Mouse (Mus musculus): Measurements from ENCODE around the gene Krtap4-1. TPM values are rescaled to one million over a fixed set of nuclear protein-coding genes. Genes with fewer than 3 reads are reported as not detected.
"Not testable (repeated sequence)": the region's sequence is repeated elsewhere in the genome, so short reads cannot be mapped to it uniquely, and the experiment has no call there.

Krtap4-1 gene
- polyA plus RNA-seq (2011; ENCODE audit: insufficient read depth, insufficient read length, low replicate concordance, missing spikeins) = not detected in 2 replicates

DNA sequence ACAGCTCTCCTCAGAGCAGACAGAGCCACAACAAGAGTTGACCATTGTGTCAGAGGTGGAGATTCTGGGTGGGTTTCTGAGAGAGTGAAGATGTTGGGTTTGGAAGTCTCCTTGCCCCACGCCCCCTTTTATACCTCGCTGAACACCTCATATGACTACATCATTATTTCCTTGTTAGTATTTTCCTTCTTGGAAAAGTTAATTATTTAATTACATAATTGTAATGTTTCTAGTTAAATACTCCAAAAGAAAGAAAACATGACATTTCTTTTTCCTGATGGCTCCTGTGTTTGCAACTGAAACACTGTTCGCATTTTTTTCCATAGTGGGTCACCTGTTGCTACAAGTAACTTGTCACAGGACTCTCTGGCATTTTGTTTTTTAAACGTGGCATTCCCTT is at the start of gene Krtap4-1:
TSS of gene Krtap4-1 (minus strand) at position 101 of the 400 bp plus-strand sequence.
- TF ChIP-seq CTCF (IDR thresholded peaks at IDR 0.05; ENCODE audit: control insufficient read depth, insufficient read depth, low read length) = no peak
- TF ChIP-seq POLR2A (IDR thresholded peaks at IDR 0.05; ENCODE audit: borderline replicate concordance, control insufficient read depth, low read depth, low read length) = no peak
- Histone ChIP-seq H3K4me1 (ENCODE audit: control insufficient read depth, insufficient read depth, low read length) (no peaks in the 10 kb centered on the region), H3K4me3 (replicated peaks; ENCODE audit: control insufficient read depth, low read depth, low read length) (no peak within 1 kb of the TSS), H3K27ac (ENCODE audit: control insufficient read depth, insufficient read depth, low read depth, low read length, poor library complexity) (no peak within 1 kb of the TSS)
- 81% methylated on average over 4 of the region's 4 CpGs for WGBS

DNA sequence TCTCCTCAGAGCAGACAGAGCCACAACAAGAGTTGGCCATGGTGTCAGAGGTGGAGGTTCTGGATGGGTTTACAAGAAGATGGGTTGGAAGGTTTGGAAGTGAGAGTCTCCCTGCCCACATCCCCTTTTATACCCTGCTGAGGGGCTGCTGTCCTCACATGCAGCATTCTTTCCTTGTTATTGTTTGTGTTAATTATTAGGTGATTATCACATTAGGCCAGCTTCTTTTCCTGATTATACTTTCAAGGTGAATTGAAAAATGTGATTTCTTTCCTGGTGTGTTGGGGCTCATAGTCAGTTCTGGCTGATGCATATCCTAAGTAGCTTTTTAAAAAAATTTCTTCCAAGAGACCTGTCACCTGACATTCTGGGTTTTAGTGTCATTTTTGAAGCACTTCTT is 37.8 kb upstream of the Krtap4-1 start, which contains the start of gene Krtap4-6:
TSS of gene Krtap4-6 (minus strand) at position 101 of the 400 bp plus-strand sequence.
- Histone ChIP-seq H3K4me1 (ENCODE audit: control insufficient read depth, insufficient read depth, low read length) (no peaks in the 10 kb centered on the region), H3K4me3 (replicated peaks; ENCODE audit: control insufficient read depth, low read depth, low read length) (no peak within 1 kb of the TSS), H3K27ac (ENCODE audit: control insufficient read depth, insufficient read depth, low read depth, low read length, poor library complexity) (no peak within 1 kb of the TSS)
- TF ChIP-seq CTCF (IDR thresholded peaks at IDR 0.05; ENCODE audit: control insufficient read depth, insufficient read depth, low read length) (no peak), POLR2A (IDR thresholded peaks at IDR 0.05; ENCODE audit: borderline replicate concordance, control insufficient read depth, low read depth, low read length) (no peak)

GRCm38 (mm10) chr11:99662802-99663201 is 34.8 kb upstream of the Krtap4-1 start:
- TF ChIP-seq CTCF (IDR thresholded peaks at IDR 0.05; ENCODE audit: control insufficient read depth, insufficient read depth, low read length) (no peak), POLR2A (IDR thresholded peaks at IDR 0.05; ENCODE audit: borderline replicate concordance, control insufficient read depth, low read depth, low read length) (no peak)
- no peak overlapping the region for H3K27ac ChIP-seq (ENCODE audit: control insufficient read depth, insufficient read depth, low read depth, low read length, poor library complexity)
- no peak overlapping the region for H3K4me3 ChIP-seq (replicated peaks; ENCODE audit: control insufficient read depth, low read depth, low read length)
- no peaks in the 10 kb centered on the region for H3K4me1 ChIP-seq (ENCODE audit: control insufficient read depth, insufficient read depth, low read length)
- WGBS = 79% methylated on average over 10 of the region's 10 CpGs

DNA sequence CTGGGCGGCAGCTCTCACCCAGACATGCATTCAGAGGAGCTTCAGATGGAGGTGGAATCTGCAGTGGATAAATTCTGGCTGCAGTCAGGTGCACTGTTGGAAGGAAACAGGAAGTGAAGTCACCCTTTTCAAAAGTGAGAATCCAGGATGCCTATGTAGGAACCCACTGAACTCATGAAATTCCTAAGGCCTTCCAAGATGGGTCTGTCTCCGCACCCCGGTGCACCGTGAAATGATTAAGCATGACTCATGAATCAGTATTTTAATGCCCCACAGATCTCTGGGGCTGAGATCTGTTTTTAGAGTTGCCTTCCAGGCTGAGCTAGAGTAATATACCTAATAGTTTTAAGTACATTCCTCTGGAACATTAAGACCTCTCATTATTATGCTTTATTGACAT is 31.2 kb upstream of the Krtap4-1 start:
- WGBS = 86% methylated on average over 4 of the region's 4 CpGs

GRCm38 (mm10) chr11:99658467-99659010 is 30.5 kb upstream of the Krtap4-1 start, which contains the start of gene Gm11563:
Gene Gm11563 (minus strand): TSS chr11:99658960.
- 48% methylated on average over 10 of the region's 10 CpGs for WGBS
- not testable (repeated sequence) for H3K4me3 ChIP-seq (replicated peaks; ENCODE audit: control insufficient read depth, low read depth, low read length); H3K4me1 ChIP-seq (ENCODE audit: control insufficient read depth, insufficient read depth, low read length); H3K27ac ChIP-seq (ENCODE audit: control insufficient read depth, insufficient read depth, low read depth, low read length, poor library complexity)

More for the DNA sequence above, 31.2 kb upstream of the Krtap4-1 start:
- TF ChIP-seq CTCF (IDR thresholded peaks at IDR 0.05; ENCODE audit: control insufficient read depth, insufficient read depth, low read length) = no peak
- TF ChIP-seq POLR2A (IDR thresholded peaks at IDR 0.05; ENCODE audit: borderline replicate concordance, control insufficient read depth, low read depth, low read length) = no peak
- no peak overlapping the region for H3K27ac ChIP-seq (ENCODE audit: control insufficient read depth, insufficient read depth, low read depth, low read length, poor library complexity)
- H3K4me3 ChIP-seq (replicated peaks; ENCODE audit: control insufficient read depth, low read depth, low read length) = no peak overlapping the region
- H3K4me1 ChIP-seq (ENCODE audit: control insufficient read depth, insufficient read depth, low read length) = no peaks in the 10 kb centered on the region

DNA sequence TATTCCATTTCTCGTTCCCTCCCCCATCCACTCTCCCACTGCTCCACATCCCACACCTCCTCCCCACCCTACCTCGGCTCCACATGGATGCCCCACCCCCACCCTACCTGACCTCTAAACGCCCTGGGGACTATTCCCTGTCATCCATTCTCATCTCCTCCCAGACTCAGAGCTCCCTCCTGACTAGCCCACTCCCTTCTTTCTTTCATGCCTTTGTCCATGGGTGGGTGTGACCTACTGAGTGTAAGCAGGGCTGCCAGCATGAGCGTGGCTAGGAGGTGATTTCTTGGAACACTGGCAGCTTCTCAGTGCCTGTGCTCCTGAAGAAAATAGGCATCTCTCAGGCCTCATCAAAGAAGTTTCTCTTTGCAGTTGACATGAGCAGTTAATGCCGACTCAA is 29.0 kb upstream of the Krtap4-1 start:
- 63% methylated on average over 5 of the region's 5 CpGs for WGBS
- Histone ChIP-seq H3K4me3 (replicated peaks; ENCODE audit: control insufficient read depth, low read depth, low read length) (no peak overlapping the region), H3K4me1 (ENCODE audit: control insufficient read depth, insufficient read depth, low read length) (no peaks in the 10 kb centered on the region), H3K27ac (ENCODE audit: control insufficient read depth, insufficient read depth, low read depth, low read length, poor library complexity) (no peak overlapping the region)
- no peak for TF ChIP-seq CTCF (IDR thresholded peaks at IDR 0.05; ENCODE audit: control insufficient read depth, insufficient read depth, low read length)
- TF ChIP-seq POLR2A (IDR thresholded peaks at IDR 0.05; ENCODE audit: borderline replicate concordance, control insufficient read depth, low read depth, low read length) = no peak

DNA sequence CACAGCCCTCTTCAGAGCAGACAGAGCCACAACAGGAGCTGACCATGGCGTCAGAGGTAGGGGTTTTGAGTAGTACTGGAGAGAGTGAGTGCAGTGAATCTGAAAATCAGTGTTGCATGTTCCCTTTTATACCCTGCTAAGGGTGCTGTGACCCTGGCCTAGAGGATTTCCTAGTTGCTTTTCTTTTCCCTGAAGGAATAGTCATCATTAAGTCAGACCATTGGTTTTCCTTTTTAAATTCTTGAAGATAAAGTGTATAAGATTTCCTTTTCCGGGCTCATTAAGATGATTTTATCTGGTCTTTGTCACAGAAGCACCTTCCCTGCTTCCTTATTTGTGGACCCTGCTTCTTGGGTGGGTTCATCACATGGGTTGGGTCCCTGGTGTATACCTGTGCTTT is 22.1 kb upstream of the Krtap4-1 start, which contains the start of gene Gm11555:
TSS of gene Gm11555 (minus strand) at position 101 of the 400 bp plus-strand sequence.
- 71% methylated on average over 2 of the region's 2 CpGs for WGBS
- Histone ChIP-seq H3K4me3 (replicated peaks; ENCODE audit: control insufficient read depth, low read depth, low read length) (no peak within 1 kb of the TSS), H3K4me1 (ENCODE audit: control insufficient read depth, insufficient read depth, low read length) (no peaks in the 10 kb centered on the region; the same call in 1 of the 2 replicates), H3K27ac (ENCODE audit: control insufficient read depth, insufficient read depth, low read depth, low read length, poor library complexity) (no peak within 1 kb of the TSS)
- TF ChIP-seq CTCF (IDR thresholded peaks at IDR 0.05; ENCODE audit: control insufficient read depth, insufficient read depth, low read length) (no peak), POLR2A (IDR thresholded peaks at IDR 0.05; ENCODE audit: borderline replicate concordance, control insufficient read depth, low read depth, low read length) (no peak)

GRCm38 (mm10) chr11:99646444-99646843 is 18.4 kb upstream of the Krtap4-1 start:
- WGBS = 83% methylated on average over 15 of the region's 15 CpGs
- TF ChIP-seq CTCF (IDR thresholded peaks at IDR 0.05; ENCODE audit: control insufficient read depth, insufficient read depth, low read length) (no peak), POLR2A (IDR thresholded peaks at IDR 0.05; ENCODE audit: borderline replicate concordance, control insufficient read depth, low read depth, low read length) (no peak)

GRCm38 (mm10) chr11:99644351-99644750 is 16.3 kb upstream of the Krtap4-1 start:
- Histone ChIP-seq H3K27ac (ENCODE audit: control insufficient read depth, insufficient read depth, low read depth, low read length, poor library complexity) (no peak overlapping the region), H3K4me3 (replicated peaks; ENCODE audit: control insufficient read depth, low read depth, low read length) (no peak overlapping the region), H3K4me1 (ENCODE audit: control insufficient read depth, insufficient read depth, low read length) (no peaks in the 10 kb centered on the region)
- TF ChIP-seq CTCF (IDR thresholded peaks at IDR 0.05; ENCODE audit: control insufficient read depth, insufficient read depth, low read length) = no peak
- 65% methylated on average over 3 of the region's 3 CpGs for WGBS

More at GRCm38 (mm10) chr11:99646444-99646843, 18.4 kb upstream of the Krtap4-1 start:
- Histone ChIP-seq H3K4me1 (ENCODE audit: control insufficient read depth, insufficient read depth, low read length) (no peaks in the 10 kb centered on the region), H3K27ac (ENCODE audit: control insufficient read depth, insufficient read depth, low read depth, low read length, poor library complexity) (no peak overlapping the region), H3K4me3 (replicated peaks; ENCODE audit: control insufficient read depth, low read depth, low read length) (no peak overlapping the region)

GRCm38 (mm10) chr11:99643635-99644139 is 15.6 kb upstream of the Krtap4-1 start, which contains the start of gene Krtap4-7:
Gene Krtap4-7 (minus strand): TSS chr11:99644089.
- H3K4me1 ChIP-seq (ENCODE audit: control insufficient read depth, insufficient read depth, low read length); H3K27ac ChIP-seq (ENCODE audit: control insufficient read depth, insufficient read depth, low read depth, low read length, poor library complexity): not testable (repeated sequence)
- 70% methylated on average over 9 of the region's 9 CpGs for WGBS

More at GRCm38 (mm10) chr11:99643635-99644139, 15.6 kb upstream of the Krtap4-1 start, which contains the start of gene Krtap4-7:
- H3K4me3 ChIP-seq (replicated peaks; ENCODE audit: control insufficient read depth, low read depth, low read length) = not testable (repeated sequence)

Data from bone marrow, adult 2 months (tissue).